Mouse (Mus musculus) hindbrain, embryonic 15.5 days (tissue): Measurements from ENCODE around the gene Lamb3. TPM values are rescaled to one million over a fixed set of nuclear protein-coding genes. Genes with fewer than 3 reads are reported as not detected.

Source experiments
- ATAC-seq: fragments of 200-750 bp; cut with Nextera tagmentation; 2 replicates; pipeline ENCODE4 v1.8.0; 2017; ENCODE audit warnings: low read depth, moderate number of reproducible peaks, moderate TSS enrichment; ENCODE audit not compliant: low FRiP score
- H3K27ac ChIP-seq: fragments of 300-500 bp; sonication (generic); replicated peaks from 2 replicates; pipeline ENCODE4 v1.5.1; 2015; ENCODE audit warnings: mild to moderate bottlenecking, inconsistent platforms
- H3K27me3 ChIP-seq: fragments of 300-500 bp; sonication (generic); 2 replicates; pipeline ENCODE4 v1.6.1; 2015; ENCODE audit warnings: control low read depth, inconsistent platforms
- H3K36me3 ChIP-seq: fragments of 300-500 bp; sonication (generic); 2 replicates; pipeline ENCODE4 v1.6.1; 2015; ENCODE audit warnings: control low read depth, inconsistent platforms
- H3K4me1 ChIP-seq: fragments of 300-500 bp; sonication (generic); replicated peaks from 2 replicates; pipeline ENCODE4 v1.6.1; 2015; ENCODE audit warnings: control low read depth, inconsistent platforms
- H3K4me2 ChIP-seq: fragments of 300-500 bp; sonication (generic); 2 replicates; pipeline ENCODE4 v1.6.1; 2015; ENCODE audit warnings: moderate library complexity, mild to moderate bottlenecking, inconsistent platforms
- H3K4me3 ChIP-seq: fragments of 300-500 bp; sonication (generic); 2 replicates; pipeline ENCODE4 v1.5.1; 2015; ENCODE audit warnings: mild to moderate bottlenecking, inconsistent platforms
- H3K9ac ChIP-seq: fragments of 300-500 bp; sonication (generic); 2 replicates; pipeline ENCODE4 v1.6.1; 2015; ENCODE audit warnings: inconsistent platforms
- H3K9me3 ChIP-seq: fragments of 300-500 bp; sonication (generic); 2 replicates; pipeline ENCODE4 v1.6.1; 2016; ENCODE audit warnings: control low read depth, inconsistent platforms
- WGBS: fragments of 180-500 bp; shearing (Covaris S2); methylation state at CpG from one replicate; pipeline ENCODE4 v1.1.7; 2015; 5-methylcytosine and 5-hydroxymethylcytosine counted together
- polyA plus RNA-seq: library from polyadenylated mRNA; unstranded; fragments of >200 nt; fragmentation: Nextera tagmentation; extraction: Ambion mirVana; gene quantifications from 2 replicates; pipeline ENCODE4 v1.2.1, GENCODE M21; 2015

The Lamb3 gene
- polyA plus RNA-seq, 1 experiment from 2014 or later, result 0.54 TPM

DNA sequence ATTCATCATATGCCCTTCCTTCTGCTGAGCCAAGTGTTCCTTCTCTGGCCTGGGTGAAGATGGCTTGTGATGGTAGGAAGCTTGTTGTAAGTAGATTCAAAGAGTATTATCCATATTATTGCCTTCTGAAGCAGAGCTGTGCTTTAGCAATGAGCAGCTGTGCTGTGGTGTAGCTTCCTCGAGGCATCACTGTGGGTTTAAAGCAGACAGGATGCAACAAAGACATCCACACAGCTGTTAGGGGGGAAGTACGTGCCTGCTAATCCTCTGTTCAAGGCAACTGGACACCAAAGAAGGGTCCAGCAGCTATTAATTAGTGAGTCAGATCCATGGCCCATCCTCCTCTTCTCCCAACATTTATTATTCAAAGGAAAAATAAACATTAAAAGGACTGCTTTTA is 137.5 kb downstream of the Lamb3 start:
- ATAC-seq, result no peak
- H3K4me1 ChIP-seq, result no peaks in the 10 kb centered on the region
- 59% methylated on average over 2 of the region's 2 CpGs for WGBS
- H3K4me3 ChIP-seq, result no peak overlapping the region
- H3K4me2 ChIP-seq, result no peak overlapping the region
- no peaks in the 10 kb centered on the region for H3K9me3 ChIP-seq
- no peak overlapping the region for H3K9ac ChIP-seq
- no peak overlapping the region for H3K27ac ChIP-seq
- H3K27me3 ChIP-seq, result no peaks in the 10 kb centered on the region
- H3K36me3 ChIP-seq, result peaks cover 13% of the 10 kb centered on the region

- no peaks in the 10 kb centered on the region for H3K27me3 ChIP-seq
- H3K9me3 ChIP-seq, result no peaks in the 10 kb centered on the region
- no peak overlapping the region for H3K4me2 ChIP-seq
- ATAC-seq, result no peak
- no peak overlapping the region for H3K9ac ChIP-seq
- H3K36me3 ChIP-seq, result peaks cover 27% of the 10 kb centered on the region
- no peak overlapping the region for H3K27ac ChIP-seq
- H3K4me3 ChIP-seq, result no peak overlapping the region
- 85% methylated on average over 3 of the region's 3 CpGs for WGBS
- H3K4me1 ChIP-seq, result no peaks in the 10 kb centered on the region
These were observed 139.4 kb downstream of the Lamb3 start for GRCm38 (mm10) chr1:193346908-193347307.

DNA sequence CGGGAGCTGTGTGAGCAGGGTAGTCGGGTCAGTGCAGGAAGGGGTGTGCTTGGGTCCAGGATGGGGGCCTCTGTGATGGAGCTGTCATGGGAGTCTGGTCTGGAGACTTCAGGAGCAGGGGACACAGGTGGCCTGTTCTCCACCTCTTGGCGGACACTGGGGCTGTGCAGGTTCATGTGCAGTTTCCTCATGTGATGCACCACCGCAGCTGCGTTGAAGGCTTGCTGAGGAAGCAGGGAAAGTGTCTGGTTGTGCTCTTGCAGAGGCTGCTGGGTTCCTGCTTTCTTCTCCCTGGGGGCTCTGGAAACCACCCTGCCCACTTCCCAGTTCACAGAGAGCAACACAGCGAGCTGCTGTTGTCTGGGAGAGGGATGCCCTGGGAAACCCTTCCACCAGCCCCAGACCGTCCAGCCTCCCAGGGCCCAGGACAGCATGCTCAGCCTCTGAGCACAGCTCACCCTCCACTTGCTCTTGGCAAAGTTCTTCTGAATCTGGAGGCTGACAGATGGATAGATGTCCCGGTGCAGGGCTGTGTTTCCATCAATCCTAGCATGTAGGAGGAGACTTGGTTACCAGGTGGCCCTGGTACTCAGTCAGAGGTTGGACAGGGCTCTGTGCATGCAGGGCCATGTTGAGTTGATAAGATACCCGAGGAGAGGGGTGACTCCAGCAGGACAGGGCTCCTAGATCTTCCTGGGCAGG is 140.9 kb downstream of the Lamb3 start:
- no peaks in the 10 kb centered on the region for H3K27me3 ChIP-seq
- H3K4me2 ChIP-seq, result no peak overlapping the region
- H3K27ac ChIP-seq, result no peak overlapping the region
- WGBS, result 84% methylated on average over 9 of the region's 9 CpGs
- ATAC-seq, result no peak
- no peaks in the 10 kb centered on the region for H3K4me1 ChIP-seq
- no peak overlapping the region for H3K9ac ChIP-seq
- H3K9me3 ChIP-seq, result no peaks in the 10 kb centered on the region
- peaks cover 36% of the 10 kb centered on the region for H3K36me3 ChIP-seq
- no peak overlapping the region for H3K4me3 ChIP-seq

DNA sequence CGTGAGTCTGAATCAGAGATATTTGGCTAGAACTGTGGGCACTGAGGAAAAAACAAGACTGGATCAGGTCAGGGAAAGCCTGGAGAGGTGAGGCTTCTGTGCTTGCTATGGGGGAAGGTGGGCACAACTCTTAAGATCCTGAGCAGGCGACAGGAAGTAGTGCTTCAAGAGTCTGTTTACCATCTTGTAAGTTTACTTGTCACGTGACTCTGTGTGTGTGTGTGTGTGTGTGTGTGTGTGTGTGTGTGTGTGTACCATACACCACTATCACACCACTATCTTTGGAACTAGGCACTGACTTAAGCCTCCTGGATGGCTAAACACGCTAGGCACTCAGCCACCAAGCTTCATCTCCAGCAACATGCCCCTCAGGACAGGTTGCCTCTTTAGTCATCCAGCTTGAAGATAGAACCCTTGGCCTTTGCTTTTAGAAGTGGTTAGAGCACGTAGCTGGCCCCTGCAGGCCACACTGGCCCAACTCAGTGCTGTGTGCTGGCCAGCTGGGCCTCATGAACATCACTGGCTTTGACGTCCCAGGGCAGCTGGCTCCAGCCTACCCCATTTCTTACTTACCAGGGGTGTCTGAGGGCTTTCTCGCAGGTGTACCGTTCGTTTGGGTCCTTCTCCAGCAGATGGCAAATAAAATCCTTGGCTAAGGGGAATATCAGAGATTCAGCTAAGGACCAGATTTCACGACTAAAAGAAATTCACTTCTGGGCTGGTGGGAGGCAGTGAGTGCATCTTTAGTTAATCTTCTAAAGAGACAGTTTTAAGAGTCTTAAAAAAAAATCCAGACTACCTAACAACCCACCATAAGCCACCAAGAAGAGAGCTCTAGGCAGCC is 142.4 kb downstream of the Lamb3 start:
- Histone ChIP-seq H3K27me3 (no peaks in the 10 kb centered on the region), H3K4me1 (no peaks in the 10 kb centered on the region), H3K36me3 (peaks cover 47% of the 10 kb centered on the region), H3K9me3 (no peaks in the 10 kb centered on the region), H3K9ac (no peak overlapping the region), H3K27ac (no peak overlapping the region), H3K4me2 (no peak overlapping the region), H3K4me3 (no peak overlapping the region)
- ATAC-seq, result no peak
- WGBS, result 86% methylated on average over 10 of the region's 10 CpGs

GRCm38 (mm10) chr1:193350546-193350801 is 143.0 kb downstream of the Lamb3 start:
- no peak overlapping the region for H3K27ac ChIP-seq
- no peak overlapping the region for H3K4me3 ChIP-seq
- no peaks in the 10 kb centered on the region for H3K27me3 ChIP-seq
- H3K4me1 ChIP-seq, result no peaks in the 10 kb centered on the region
- no peak for ATAC-seq
- peaks cover 48% of the 10 kb centered on the region for H3K36me3 ChIP-seq
- H3K9ac ChIP-seq, result no peak overlapping the region
- H3K4me2 ChIP-seq, result no peak overlapping the region
- no peaks in the 10 kb centered on the region for H3K9me3 ChIP-seq
- 90% methylated on average over 2 of the region's 2 CpGs for WGBS

GRCm38 (mm10) chr1:193351583-193351982 is 144.1 kb downstream of the Lamb3 start:
- Histone ChIP-seq H3K27ac (no peak overlapping the region), H3K36me3 (peaks cover 48% of the 10 kb centered on the region), H3K9me3 (no peaks in the 10 kb centered on the region), H3K27me3 (no peaks in the 10 kb centered on the region), H3K4me2 (no peak overlapping the region), H3K4me3 (no peak overlapping the region), H3K9ac (no peak overlapping the region), H3K4me1 (no peaks in the 10 kb centered on the region)
- WGBS, result 88% methylated on average over 3 of the region's 3 CpGs
- no peak for ATAC-seq

DNA sequence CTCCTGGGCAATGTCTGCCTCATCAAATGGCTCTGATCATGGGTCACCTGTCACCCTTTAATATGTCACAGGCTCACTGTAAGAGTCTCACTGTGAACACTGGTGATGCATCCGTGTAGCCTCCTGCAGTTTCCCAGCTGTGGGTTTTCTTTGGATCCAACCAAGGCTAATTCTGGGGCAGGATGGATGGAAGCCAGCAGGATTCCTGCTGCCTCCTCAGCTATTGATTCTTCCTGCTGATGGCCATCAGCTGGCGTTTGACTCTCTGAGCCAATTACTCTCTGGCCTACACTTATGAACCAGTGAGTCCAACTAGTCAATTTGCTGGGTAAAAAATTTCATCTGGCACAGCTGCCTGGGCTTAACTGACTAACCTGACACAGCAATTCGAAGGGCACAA is 151.7 kb downstream of the Lamb3 start:
- no peaks in the 10 kb centered on the region for H3K27me3 ChIP-seq
- H3K9me3 ChIP-seq, result no peaks in the 10 kb centered on the region
- H3K4me2 ChIP-seq, result no peak overlapping the region
- 68% methylated on average over 3 of the region's 3 CpGs for WGBS
- ATAC-seq, result no peak
- H3K4me3 ChIP-seq, result no peak overlapping the region
- H3K4me1 ChIP-seq, result 0 out of 2 replicates have a peak, but pooled peaks cover 6% of the 10 kb centered on the region
- H3K9ac ChIP-seq, result no peak overlapping the region
- H3K27ac ChIP-seq, result no peak overlapping the region
- H3K36me3 ChIP-seq, result peaks cover 40% of the 10 kb centered on the region

GRCm38 (mm10) chr1:193361181-193361580 is 153.7 kb downstream of the Lamb3 start:
- 0 out of 2 replicates have a peak, but pooled peaks have one; percentile 44 for ATAC-seq
- Histone ChIP-seq H3K4me3 (no peak overlapping the region), H3K27ac (no peak overlapping the region), H3K27me3 (no peaks in the 10 kb centered on the region), H3K9ac (no peak overlapping the region), H3K9me3 (no peaks in the 10 kb centered on the region), H3K4me2 (no peak overlapping the region), H3K4me1 (0 out of 2 replicates have a peak, but pooled peaks cover 6% of the 10 kb centered on the region), H3K36me3 (peaks cover 33% of the 10 kb centered on the region)
- 28% methylated on average over 6 of the region's 6 CpGs for WGBS

GRCm38 (mm10) chr1:193362078-193362477 is 154.6 kb downstream of the Lamb3 start:
- Histone ChIP-seq H3K4me1 (peaks cover 7% of the 10 kb centered on the region; the same call in 1 of the 2 replicates), H3K36me3 (peaks cover 28% of the 10 kb centered on the region), H3K9me3 (no peaks in the 10 kb centered on the region), H3K27me3 (no peaks in the 10 kb centered on the region), H3K4me2 (no peak overlapping the region), H3K4me3 (no peak overlapping the region), H3K9ac (no peak overlapping the region), H3K27ac (no peak overlapping the region)
- 89% methylated on average over 7 of the region's 7 CpGs for WGBS
- ATAC-seq, result no peak

DNA sequence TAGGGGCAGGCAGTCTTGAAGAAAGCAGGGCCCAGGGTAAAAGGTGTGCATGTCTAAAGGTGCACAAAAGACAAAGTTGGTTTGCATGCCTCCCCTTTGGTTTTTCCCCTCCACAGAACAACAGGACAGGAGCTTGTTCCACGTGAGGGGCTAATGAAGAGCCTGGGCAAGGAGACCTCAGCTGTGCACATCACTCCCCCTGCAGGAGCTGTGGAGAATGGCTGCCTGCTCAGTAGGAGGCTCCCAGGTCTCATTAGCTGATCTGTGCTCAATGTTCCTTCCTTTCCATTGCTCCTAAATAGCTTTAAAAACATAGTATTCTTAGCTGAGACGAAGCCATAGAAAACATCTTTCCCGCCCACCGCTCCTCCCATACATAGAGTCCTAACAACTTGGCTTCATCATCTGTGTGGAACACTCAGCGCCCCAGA is 156.3 kb downstream of the Lamb3 start:
- 65% methylated on average over 5 of the region's 5 CpGs for WGBS
- no peak for ATAC-seq

DNA sequence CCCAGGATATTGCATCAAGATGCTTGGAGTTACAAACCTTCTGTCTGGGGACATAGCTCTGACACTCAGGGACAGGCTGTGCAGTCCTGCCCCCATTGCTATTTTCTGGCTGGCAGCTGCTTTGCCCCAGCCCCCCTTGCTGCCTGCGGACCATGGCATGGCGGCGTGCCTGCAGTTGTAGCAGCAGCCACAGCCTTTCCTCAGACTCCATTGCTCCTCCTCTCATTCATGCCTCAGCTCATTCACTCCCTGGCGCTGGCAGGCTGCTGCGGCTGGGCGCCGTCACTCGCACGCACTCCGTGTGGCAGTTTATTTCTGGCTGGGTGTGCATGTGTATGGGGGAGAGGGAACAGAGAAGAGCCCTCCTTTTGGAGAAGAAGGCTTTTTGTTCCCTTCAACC is 160.6 kb downstream of the Lamb3 start:
- peak overlapping the region; percentile 44 for H3K9ac ChIP-seq
- no peaks in the 10 kb centered on the region for H3K9me3 ChIP-seq
- no peaks in the 10 kb centered on the region for H3K27me3 ChIP-seq
- peak; percentile 67 for ATAC-seq
- peaks cover 34% of the 10 kb centered on the region for H3K4me1 ChIP-seq
- peak overlapping the region; percentile 79 for H3K4me2 ChIP-seq
- H3K36me3 ChIP-seq, result no peaks in the 10 kb centered on the region
- H3K27ac ChIP-seq, result peak overlapping the region; percentile 70
- WGBS, result 7% methylated on average over 10 of the region's 10 CpGs
- H3K4me3 ChIP-seq, result peak overlapping the region; percentile 48

More for the DNA sequence above, 156.3 kb downstream of the Lamb3 start:
- Histone ChIP-seq H3K27ac (no peak overlapping the region), H3K36me3 (peaks cover 20% of the 10 kb centered on the region), H3K27me3 (no peaks in the 10 kb centered on the region), H3K9ac (no peak overlapping the region), H3K9me3 (no peaks in the 10 kb centered on the region), H3K4me2 (no peak overlapping the region), H3K4me3 (no peak overlapping the region), H3K4me1 (peaks cover 24% of the 10 kb centered on the region)

DNA sequence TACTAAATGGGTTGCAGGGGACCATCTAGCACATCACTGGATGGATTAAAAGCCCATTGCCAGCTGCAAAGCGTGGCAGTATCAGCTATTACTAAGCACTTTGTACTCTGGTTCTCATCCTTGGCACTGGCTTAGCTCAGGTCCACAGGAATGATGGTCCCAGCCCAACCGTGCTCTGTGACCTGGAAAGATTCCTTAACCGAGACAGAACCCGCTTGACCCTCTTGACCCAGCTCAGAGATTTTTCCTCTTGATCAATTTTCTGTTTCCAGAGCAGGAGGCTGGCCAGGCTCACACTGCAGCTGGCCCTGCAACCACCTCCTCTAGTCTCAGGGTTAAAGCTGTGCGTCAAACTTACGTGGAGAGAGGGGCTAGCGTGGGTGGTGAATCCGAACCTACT is 161.6 kb downstream of the Lamb3 start:
- Histone ChIP-seq H3K4me1 (peaks cover 31% of the 10 kb centered on the region), H3K9me3 (no peaks in the 10 kb centered on the region), H3K9ac (peak overlapping the region; percentile 55), H3K27me3 (no peaks in the 10 kb centered on the region), H3K4me2 (peak overlapping the region; percentile 79), H3K36me3 (no peaks in the 10 kb centered on the region), H3K4me3 (peak overlapping the region; percentile 48), H3K27ac (peak overlapping the region; percentile 63)
- no peak; the same call in 1 of the 2 replicates for ATAC-seq
- WGBS, result 39% methylated on average over 8 of the region's 8 CpGs
